Mouse (Mus musculus): ENCODE measurements around the gene Hunk. TPM values are rescaled to one million over a fixed set of nuclear protein-coding genes. Genes with fewer than 3 reads are reported as not detected.
A peak's percentile ranks its signal among the peaks of the same experiment; 100 is the strongest.

Gene Hunk
- 10 to 100 TPM; 13.7 to 25.6 TPM for total RNA-seq (2021)

DNA sequence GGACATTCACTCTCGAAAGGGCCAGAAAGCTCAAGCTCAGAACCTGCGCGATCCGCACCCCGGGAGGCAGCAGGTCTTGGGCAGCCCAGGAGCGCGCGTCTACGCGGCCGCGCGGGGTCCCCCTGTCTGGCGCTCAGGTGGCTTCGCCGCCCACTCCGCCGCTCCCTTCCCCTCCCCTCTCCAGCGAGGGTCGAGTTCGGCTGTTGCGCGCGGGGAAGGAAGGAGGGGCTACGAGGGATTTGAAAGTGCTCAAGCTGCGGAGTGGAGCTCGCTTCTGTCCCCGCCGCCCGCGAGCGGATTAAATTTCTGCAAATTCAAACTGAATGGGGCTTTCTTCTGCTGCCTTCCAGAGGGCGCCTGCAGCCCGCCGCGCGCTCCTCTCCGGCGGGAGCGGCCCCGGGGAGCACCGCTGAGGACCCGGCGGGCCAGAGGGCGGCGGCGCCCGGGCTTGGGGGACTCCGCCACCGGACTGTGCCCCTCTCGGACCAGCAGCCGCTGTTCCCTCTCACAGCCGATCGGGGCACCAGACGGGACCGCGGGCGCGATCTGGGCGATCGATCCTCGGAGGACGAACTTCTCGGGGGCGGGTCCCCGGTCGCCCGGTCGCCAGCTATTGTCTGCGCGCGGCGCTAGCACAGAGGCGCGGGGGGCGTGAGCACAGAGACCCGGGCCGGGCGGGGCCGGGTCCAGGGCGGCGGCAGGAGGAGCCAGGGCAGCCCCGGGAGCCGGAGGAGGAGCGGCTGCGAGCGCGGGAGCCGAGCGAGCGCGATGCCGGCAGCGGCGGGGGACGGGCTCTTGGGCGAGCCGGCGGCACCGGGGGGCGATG lies at the start of gene Hunk:
Gene Hunk, plus strand, starts transcription at position 326 of the 826 bp plus-strand sequence.
- intact Hi-C loops (cut with DNase I), result loop anchor here (10.0 kb wide), 2 partner anchors 109 to 239 kb away; no protein-coding TSS in a partner anchor
- DNase-seq (ENCODE audit: low spot score in 2 of 2), result peak; percentile 75 to 78

DNA sequence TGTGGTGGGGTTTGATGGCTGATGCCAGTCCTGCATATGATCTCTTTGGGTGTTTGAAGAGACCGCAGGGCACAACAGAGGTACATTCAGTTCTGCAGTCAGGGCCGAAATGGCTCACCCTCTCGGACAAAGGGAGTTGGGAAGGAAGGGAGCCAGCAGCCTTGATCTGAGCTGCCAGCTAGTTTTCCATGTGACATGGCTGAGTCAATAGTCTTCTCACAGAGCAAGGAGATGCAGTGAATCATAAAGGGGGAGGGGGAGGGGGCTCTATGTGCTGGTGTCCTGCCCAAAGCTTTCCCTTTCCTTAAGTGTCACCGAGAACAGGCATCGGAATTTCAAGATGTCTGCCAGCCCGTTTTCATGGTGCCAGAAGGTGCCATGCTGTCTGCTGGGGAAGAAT lies 46.8 kb upstream of the Hunk start:
- intact Hi-C loops (cut with DNase I), result no loop called here

DNA sequence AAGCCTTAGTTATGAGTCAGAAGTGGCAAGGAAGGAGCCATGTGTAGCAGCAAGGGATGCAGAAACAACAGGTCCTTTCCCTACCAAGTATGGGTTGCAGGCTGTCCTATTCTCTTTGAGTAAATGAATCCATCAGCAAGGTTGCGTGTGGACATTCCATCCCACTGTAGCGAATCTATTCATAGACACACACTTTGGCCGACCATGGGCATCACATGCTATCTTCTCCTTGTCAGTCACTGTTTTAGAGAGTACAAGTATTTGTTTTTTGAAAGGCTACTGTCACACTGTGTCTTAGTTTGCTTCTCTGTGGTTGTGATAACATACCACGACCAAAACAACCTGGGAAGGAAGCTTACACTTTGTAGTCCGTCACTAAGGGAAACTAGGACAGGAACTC lies 44.7 kb upstream of the Hunk start:
- DNase-seq (ENCODE audit: low spot score in 2 of 2), result no peak
- intact Hi-C loops (cut with DNase I), result no loop called here

More for the DNA sequence above, 46.8 kb upstream of the Hunk start:
- DNase-seq (ENCODE audit: low spot score in 2 of 2), result no peak

DNA sequence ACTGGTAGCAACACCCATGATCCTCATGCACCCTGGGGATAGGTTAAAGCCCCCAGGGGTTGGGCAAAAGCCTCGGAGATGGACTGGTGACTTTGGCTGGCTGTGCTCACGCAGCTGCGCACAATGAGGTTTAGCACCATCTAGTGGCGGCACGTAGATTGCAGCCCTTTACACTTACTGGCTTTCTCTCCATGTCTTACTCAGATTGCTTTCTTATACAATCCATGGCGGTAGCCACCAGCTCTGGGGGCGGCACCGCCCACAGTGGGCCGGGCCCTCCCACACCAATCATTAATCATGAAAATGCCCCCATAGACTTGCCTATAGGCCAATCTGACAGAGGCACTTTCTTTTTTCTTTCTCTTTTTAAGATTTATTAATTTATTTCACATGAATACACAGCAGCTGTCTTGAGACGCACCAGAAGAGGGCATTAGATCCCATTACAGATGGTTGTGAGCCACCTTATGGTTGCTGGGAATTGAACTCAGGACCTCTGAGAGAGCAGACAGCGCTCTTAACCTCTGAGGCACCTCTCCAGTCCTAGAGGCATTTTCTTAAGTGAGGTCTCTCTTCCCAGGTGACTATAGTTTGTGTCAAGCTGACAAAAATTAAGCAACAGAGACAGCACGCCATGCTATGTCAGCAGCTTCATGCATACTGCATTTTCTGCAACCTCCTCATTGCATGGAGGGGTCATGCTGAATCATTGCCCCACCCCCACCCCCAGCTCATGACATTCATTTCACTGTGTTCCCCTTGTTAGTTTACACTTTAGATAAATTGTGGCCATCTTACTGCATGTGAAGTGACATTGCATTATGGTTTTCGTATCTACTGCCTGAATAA lies 35.9 kb upstream of the Hunk start:
- intact Hi-C loops (cut with DNase I), result no loop called here
- DNase-seq (ENCODE audit: low spot score in 2 of 2), result peak; percentile 66 to 67

DNA sequence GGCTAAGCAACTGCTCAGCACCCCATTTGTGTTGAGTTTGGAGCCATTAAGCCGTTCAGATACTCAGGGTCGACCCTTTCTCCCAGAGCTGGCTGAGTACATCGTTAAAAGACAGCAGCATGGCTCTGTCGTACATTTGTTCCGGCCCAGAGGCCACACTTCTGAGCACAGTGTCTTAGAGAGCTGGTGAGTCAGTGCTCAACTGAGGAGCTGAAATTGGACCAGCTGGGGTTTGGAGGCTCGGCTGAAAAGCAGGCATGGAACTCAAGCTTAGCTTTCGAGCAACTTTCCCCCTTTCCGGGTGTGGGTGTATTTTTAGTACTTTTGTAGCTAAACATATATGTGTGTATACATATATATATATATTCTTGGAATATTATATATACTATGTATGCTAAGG lies 34.1 kb upstream of the Hunk start:
- peak; percentile 26 to 53 for DNase-seq (ENCODE audit: low spot score in 2 of 2)
- intact Hi-C loops (cut with DNase I), result no loop called here

DNA sequence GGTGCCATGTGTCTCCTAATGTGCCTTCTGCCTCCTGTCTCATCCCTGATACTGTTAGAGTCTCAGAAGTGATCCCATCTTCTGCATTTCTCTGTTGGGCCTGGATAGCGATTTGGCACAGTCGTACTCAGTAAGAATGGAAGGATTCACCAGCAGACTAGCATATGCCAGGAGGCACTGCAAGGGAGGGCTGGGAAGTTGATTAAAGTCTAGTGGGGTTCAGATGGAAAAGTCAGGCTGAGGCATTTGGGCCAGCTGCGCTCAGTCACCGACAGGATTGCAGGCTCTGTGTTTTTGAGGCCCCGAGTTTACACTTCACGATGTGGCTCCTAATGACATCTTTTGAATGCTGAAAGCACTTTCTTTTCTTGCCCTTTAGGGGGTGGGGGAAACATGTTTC lies 33.1 kb upstream of the Hunk start:
- intact Hi-C loops (cut with DNase I), result no loop called here
- DNase-seq (ENCODE audit: low spot score in 2 of 2), result peak in 1 of 2 experiments; percentile 17

DNA sequence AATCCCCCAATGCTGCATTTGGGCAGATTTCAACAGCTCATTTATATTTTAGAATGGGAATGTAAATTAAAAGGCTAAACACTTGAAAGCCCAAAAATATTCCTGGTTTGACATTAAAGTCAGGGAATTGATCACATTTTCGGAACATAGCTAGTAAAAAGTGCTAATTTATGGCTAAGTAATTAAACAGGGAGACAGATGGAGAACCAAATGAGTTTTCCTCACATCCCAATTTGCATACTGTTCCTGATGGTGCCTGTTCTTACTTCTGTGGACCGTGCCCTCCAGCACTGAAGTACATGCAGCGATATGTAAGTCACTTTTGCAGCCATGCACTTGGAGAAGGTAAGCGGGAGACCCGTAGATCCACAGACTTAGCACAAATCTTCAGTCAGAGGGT lies 32.7 kb upstream of the Hunk start:
- intact Hi-C loops (cut with DNase I), result no loop called here
- DNase-seq (ENCODE audit: low spot score in 2 of 2), result no peak

DNA sequence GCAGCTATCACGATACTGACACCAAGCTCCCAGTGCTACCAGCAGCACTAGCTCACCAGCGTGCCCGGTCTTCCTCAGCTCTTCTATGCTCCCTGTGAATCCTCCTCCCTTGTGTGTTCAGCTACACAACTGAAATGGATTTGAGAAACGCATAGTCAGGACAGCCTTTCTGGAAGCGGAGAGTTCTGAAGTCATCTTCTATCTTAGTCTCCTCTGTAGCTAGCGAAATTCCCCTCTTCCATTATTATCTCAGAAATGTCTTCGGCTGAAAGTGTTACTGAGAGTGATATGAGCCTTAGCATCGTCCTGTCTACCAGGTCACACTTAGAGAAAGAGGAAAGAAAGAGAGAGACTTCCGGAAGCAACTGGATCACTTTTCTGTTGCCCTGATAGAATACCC lies 26.5 kb upstream of the Hunk start:
- no peak for DNase-seq (ENCODE audit: low spot score in 2 of 2)
- intact Hi-C loops (cut with DNase I), result no loop called here

DNA sequence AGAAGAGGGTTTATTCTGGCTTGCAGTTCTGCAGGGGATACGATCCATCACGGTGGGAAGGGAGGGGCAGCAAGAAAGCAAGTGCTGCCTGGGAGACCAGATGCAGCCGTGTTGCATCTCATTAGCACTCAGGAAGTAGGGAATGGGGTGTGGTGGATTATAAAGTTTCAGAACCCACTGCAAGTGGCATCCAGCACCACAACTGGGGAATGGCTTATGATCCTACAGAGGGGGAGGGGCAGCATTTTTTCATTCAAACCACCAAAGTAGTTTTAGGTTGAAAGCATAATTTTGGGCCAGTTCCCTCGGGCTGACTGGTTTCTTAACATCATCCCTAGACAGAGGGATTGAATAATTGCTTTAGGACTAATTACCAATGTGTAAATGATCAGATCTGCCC lies 26.1 kb upstream of the Hunk start:
- intact Hi-C loops (cut with DNase I), result no loop called here
- no peak for DNase-seq (ENCODE audit: low spot score in 2 of 2)

DNA sequence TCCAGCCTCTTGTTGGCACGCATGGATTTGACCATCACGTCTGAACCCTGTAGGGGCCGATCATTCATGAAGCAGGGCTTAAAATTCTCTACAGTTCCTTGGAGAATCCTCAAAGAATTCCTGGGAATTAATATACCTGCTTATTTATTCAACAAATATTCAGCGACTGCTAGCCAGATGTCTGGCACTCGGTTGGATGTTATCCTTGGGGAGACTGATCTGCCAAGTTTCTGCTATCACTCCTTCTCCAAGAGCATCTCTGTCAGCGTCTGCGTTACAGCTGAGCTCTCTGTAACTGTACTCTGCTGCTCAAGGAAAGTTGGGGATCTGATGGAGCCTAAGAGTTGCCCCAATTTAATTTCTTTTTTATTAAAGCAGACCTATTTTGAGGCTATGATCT lies 25.5 kb upstream of the Hunk start:
- no peak for DNase-seq (ENCODE audit: low spot score in 2 of 2)
- intact Hi-C loops (cut with DNase I), result no loop called here

DNA sequence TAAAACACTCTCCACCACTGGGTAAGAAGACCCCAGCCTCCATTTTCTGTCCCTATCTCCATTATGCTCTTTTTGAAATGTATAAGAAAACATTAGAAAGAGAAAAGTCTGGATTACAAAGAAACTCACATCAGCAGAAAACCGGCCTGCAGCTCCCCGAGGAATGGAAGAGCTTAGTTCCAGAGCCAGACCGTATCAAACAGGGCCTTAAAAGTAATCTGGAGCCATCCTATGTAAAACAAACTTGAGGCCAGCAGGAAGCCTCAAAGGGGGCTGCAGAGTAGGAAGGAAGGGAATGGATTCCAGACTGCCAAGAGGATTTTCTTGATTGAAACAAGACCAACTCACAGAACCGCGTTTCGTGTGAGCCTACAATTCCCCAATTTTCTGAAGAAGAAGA lies 22.9 kb upstream of the Hunk start:
- intact Hi-C loops (cut with DNase I), result no loop called here
- DNase-seq (ENCODE audit: low spot score in 2 of 2), result no peak

DNA sequence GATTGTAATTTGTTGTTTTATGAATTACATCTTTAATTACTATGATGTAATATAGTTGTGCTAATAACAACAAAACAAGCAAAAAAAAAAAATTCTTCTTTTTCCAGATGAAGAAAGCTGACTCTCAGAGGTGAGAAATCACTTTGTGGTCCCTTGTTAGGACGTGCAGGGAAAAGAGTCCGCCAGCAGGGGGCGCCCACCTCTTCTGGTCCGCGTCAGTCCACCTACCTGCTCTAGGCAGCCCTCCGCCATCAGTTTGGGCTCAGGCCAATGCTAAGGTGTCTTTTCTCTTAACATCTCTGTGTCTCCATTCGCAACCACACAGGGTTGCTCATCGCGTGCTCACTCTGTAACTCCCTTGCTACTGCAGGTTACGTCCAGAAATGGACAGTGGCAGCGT lies 5.9 kb upstream of the Hunk start:
- intact Hi-C loops (cut with DNase I), result loop anchor here (1.0 to 10.0 kb wide), 4 partner anchors 53 to 333 kb away; no protein-coding TSS in a partner anchor
- DNase-seq (ENCODE audit: low spot score in 2 of 2), result peak; percentile 62 to 63

DNA sequence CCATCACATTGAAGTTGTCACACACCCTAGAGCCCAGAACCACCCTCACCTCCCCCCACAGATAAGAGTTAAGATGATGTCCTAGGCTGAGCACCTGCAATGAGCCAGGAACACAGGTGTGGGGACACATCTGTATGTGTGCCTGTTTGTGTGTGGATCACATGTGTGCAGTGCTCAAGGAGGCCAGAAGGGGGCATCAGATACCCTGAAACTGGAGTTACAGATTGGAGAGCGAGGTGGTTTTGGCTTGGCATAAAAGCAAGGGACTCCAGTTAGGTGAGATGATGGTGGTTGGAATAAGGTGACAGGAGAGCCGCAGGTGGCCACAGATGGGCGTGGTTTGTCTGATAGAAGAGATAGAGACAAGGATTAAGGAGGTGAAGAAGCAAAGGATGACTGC lies 4.2 kb upstream of the Hunk start:
- DNase-seq (ENCODE audit: low spot score in 2 of 2), result no peak
- intact Hi-C loops (cut with DNase I), result loop anchor here (5.0 to 10.0 kb wide), 3 partner anchors 54 to 243 kb away; no protein-coding TSS in a partner anchor

DNA sequence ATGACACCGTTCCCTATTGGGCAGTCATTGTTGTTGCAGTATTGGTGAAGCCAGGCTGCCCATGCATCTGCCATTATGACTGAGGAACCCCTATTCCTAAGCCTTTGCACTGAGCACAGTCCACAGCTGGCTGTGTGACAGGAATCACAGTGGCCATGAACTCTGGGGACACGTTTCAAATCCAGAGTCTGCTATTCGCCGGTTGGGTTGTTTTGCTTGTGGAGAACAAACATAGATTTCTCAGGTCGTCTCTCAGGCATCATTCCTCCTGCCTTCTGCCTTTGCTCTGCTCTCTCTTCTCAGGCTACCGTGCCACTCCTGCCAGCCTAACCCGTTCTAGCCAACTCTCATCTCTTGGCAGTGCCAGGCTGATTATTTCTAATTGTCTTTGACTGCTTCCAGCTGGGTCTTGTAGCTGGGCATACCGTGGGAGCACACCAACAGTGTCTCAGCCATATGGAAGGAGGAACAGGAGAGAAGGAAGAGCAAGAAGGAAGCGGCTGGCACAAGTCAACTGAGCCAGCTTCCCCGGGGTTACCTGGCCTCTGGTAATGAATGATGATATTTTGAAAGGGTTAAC lies 3.0 kb upstream of the Hunk start:
- intact Hi-C loops (cut with DNase I), result loop anchor here (5.0 to 10.0 kb wide), 3 partner anchors 55 to 242 kb away; no protein-coding TSS in a partner anchor
- no peak for DNase-seq (ENCODE audit: low spot score in 2 of 2)

DNA sequence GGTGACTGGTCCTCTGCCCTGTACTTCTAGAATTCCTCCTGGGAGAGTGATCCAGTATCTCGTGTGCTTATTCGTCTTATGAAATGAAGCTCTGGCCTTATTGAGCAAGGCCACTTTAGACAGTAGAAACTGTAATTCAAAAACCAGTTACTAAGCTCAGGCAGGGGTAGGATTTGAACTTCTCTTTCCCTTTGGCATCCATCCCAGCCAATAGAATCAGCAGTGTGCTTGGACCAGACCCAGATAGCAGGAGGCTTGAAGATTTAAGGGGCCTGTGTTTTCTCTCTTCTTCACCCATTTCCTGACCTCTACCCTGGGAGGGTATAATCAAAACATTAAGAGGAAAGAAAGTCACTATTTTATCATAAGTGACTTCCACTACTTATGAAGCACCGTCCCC lies 1.8 kb upstream of the Hunk start:
- DNase-seq (ENCODE audit: low spot score in 2 of 2), result no peak
- intact Hi-C loops (cut with DNase I), result loop anchor here (5.0 to 10.0 kb wide), 3 partner anchors 57 to 241 kb away; no protein-coding TSS in a partner anchor

DNA sequence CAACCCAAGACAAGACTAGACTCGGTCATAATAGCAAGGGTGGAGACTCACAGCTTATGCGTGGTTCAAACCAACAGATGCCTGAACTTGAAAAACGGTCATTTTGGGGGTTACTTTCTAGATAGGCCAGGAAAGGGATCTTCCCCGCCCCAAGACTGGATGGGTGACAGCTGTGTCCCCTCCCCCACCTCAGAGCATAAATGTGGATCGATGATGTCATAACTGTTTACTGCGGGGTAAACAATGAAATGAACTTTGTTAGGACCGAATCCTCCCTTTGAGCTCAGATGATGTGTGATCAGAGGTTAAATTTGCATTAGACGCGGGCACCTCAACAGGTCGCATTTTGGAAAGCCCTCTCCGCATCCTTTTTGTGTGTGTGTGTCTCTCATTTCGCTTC lies 967 bp upstream of the Hunk start:
- intact Hi-C loops (cut with DNase I), result loop anchor here (5.0 to 10.0 kb wide), 3 partner anchors 58 to 240 kb away; no protein-coding TSS in a partner anchor
- no peak for DNase-seq (ENCODE audit: low spot score in 2 of 2)

DNA sequence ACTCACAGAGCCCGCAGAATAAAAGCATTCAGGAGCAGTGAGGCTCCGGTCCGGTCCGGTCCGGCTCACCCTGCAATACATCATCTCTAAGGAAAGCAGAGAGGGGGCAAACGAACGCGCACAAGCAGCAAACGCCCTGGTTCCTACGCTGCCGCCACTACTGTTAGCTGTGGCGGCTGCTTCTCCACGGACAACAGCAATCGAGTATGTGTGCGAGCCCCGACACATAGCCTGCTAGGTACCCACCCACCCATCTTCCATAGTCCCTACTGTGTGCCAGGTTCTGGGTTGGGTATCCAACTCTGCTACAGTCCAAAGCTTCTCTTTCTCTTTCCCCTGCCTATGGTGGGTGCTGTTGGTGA lies 506 bp upstream of the Hunk start:
- no peak for DNase-seq (ENCODE audit: low spot score in 2 of 2)

DNA sequence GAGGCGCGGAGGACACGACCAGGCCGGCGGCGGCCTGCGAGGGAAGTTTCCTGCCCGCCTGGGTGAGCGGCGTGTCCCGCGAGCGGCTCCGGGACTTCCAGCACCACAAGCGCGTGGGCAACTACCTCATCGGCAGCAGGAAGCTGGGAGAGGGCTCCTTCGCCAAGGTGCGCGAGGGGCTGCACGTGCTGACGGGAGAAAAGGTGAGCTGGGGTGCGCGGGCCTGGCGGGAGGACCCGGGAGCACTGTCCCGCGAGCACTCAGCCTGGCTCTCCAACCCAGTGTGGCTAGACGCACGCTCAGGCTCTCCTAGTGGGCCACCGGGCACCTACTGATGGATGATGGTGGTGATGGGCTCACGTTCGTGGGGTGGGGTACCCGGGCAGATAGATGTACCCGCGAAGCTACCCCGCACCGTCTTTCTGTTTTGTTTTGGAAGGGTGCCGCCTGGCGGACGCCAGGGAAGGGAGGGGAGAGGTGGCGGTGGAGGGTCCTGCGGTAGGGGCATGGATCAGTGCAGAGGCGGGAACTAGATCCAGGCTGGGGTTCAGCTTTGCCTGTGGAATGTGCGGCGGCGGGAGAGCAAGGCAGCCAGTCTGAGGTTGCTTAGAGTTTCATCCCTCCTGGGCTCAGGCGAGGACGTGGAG lies 824 bp downstream of the Hunk start:
- intact Hi-C loops (cut with DNase I), result loop anchor here (10.0 kb wide), 2 partner anchors 108 to 238 kb away; no protein-coding TSS in a partner anchor
- peak; percentile 42 to 46 for DNase-seq (ENCODE audit: low spot score in 2 of 2)

More for the DNA sequence above, 506 bp upstream of the Hunk start:
- intact Hi-C loops (cut with DNase I), result loop anchor here (10.0 kb wide), 2 partner anchors 109 to 239 kb away; no protein-coding TSS in a partner anchor

DNA sequence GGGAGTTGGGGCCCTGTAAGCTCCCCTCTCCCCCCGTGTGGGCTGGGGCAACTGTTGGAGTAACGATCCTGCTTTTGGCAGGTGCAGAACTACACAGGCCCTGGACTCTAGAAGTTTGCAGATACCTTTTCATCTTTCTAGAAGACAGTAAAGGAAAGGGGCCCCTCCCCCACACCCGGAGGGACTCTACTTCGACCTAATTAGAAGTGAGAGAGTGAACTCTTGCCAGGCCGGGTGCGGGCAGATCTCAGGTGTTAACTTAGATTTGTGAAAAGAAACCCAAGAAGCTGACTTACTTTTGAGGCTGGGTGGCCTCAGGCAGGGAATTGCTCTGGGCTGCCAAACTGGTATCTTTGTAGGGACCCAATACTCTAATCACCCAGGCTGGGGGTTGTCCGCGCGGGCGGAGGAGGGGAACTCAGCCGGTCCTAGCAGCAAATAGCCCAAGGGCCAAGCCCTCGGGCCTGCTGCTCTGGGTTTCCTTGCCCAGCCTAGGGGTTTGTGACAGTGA lies 1.4 kb downstream of the Hunk start:
- no peak for DNase-seq (ENCODE audit: low spot score in 2 of 2)

More for the DNA sequence above, 1.4 kb downstream of the Hunk start:
- intact Hi-C loops (cut with DNase I), result loop anchor here (10.0 kb wide), 2 partner anchors 108 to 238 kb away; no protein-coding TSS in a partner anchor
